Mouse (Mus musculus): ENCODE measurements around the gene Il6ra.

The Il6ra gene

DNA sequence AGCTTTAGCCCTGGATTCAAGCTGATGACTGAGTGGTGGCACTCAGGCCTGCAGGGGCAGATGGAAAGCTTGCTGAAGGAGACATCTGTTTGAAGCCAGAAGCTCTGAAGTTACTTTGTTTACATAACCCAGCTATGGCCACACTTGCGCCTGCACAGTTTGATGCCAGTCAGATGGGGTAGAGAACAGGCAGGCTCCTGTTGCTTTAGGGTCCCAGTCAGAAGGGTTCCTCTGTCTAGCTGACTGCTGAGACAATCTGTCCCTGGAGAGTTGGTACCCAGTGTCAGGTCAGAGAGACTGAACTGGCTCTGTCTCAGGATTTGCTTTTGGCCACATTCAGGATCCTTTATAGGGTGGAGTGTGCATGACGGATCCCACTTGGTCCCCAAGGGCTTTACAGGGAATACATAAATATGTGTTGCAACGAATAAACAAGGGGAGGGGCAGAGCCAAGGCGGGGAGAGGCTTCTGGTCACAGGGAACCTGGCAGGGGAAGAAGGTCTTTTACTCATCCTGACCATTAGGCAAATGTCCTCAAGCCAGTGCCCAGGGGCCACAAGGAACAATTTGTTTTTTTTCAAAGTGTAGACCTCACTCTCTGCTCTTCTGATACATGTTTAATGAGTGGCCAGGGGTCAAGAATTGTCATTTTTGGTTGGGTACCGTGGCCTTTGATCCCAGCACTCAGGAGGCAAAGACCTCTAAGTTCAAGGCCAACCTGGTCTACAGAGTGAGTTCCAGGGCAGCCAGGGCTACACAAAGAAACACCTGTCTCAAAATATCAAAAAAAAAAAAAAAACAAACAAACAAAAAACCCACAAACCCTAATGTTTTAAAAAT is 3.1 kb downstream of the Il6ra start:
- DNase-seq (ENCODE audit: low read depth, low spot score) = no peak

- DNase-seq (ENCODE audit: low read depth, low spot score) = no peak
Observed at GRCm38 (mm10) chr3:89908836-89909235, 4.2 kb downstream of the Il6ra start.

DNA sequence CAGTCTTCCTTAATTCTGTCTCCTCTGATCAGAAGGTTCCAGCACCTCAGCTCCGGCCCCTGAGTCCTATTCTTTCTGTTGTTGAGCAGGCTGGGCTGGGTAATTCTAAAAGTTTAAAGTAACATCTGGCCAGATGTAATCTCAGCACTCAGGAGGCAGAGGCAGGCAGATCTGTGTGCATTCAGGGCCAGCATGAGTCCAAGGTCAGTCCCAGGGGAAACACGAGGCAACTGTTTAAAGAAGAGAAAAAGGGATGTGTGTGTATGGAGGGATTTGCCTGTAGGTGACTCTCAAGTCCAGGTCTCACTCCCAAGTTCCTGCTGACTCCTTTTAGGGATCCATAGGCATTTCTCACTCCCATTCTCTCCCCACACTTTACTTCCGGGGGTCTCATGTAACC is 5.2 kb downstream of the Il6ra start:
- no peak for DNase-seq (ENCODE audit: low read depth, low spot score)

DNA sequence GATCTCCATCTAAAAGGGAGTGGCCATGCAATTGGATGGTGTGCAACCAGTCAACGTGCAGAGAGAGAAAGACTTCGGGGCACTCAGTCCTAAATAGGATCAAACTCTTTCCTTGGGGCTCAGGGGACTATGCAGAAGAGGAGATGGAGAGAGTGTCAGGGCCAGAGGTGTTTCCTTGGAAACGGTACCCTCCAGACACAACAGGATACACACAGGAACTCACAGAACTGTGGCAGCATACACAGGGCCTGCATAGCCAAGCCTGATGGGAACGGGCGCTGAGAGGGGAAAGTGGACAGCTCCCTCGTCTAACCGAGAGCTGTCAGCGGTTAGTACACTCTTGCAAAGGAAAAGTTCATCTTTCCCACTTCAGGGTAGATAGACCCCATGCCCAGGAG is 13.5 kb downstream of the Il6ra start:
- no peak for DNase-seq (ENCODE audit: low read depth, low spot score)

GRCm38 (mm10) chr3:89898870-89899510 is 14.0 kb downstream of the Il6ra start:
- no peak for DNase-seq (ENCODE audit: low read depth, low spot score)

DNA sequence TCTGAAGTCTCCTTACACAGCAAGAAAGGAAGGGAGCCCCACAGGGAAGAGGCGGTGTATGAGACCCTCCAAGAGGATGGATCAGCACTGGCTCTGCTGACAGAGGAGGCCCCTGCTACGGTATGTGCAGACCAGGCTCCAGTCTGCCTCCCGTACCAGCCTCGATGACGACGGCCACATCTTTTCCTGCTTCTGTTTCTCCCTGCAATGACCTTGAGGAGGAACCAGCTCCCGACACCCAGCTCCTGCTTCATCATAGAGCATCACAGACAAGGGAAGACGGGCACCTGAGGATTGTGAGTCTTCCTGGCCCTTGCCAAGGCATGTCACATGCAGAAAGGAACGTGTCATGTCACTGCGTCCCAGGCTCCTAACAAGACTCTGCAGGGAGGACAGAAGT is 15.0 kb downstream of the Il6ra start:
- no peak for DNase-seq (ENCODE audit: low read depth, low spot score)

GRCm38 (mm10) chr3:89897204-89897796 is 15.7 kb downstream of the Il6ra start:
- no peak for DNase-seq (ENCODE audit: low read depth, low spot score)

DNA sequence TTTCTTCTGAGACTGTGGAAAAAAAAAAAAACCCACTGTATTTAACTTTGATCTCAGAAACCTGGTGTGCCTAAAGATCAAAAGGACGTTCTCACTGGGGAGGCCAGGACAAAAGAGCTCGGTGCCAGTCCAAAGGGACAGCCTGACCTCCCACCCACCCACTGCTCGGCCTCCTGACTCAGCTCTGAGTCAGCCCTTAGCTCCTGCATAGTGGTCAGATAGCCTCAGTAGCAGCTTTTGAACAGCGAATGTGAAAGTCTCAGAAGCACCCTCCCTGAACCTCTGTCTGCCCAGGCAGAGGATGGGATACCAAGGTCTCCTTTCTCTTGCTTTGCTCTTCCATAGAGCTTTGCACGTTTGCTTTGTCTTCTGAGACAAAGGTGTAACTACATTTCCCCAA is 16.4 kb downstream of the Il6ra start:
- no peak for DNase-seq (ENCODE audit: low read depth, low spot score)

GRCm38 (mm10) chr3:89892517-89893106 is 20.4 kb downstream of the Il6ra start:
- no peak for DNase-seq (ENCODE audit: low read depth, low spot score)

DNA sequence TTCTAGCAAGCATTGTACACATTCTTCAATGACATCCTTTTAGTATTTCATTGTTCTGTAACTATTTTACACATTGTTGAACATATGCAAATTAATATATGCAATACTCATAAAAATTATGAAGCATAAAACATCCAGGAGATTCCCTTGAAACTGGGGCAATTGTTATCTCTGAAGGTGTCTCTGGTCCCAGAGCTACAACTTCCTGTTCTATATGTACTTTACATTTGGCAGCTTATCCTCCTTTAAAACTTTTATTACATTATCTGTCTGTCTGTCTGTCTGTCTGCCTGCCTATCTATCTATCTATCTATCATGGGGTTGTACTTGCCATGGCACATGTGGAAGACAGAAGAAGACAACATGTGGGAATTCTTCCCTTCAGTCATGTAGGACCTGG is 21.3 kb downstream of the Il6ra start:
- no peak for DNase-seq (ENCODE audit: low read depth, low spot score)

DNA sequence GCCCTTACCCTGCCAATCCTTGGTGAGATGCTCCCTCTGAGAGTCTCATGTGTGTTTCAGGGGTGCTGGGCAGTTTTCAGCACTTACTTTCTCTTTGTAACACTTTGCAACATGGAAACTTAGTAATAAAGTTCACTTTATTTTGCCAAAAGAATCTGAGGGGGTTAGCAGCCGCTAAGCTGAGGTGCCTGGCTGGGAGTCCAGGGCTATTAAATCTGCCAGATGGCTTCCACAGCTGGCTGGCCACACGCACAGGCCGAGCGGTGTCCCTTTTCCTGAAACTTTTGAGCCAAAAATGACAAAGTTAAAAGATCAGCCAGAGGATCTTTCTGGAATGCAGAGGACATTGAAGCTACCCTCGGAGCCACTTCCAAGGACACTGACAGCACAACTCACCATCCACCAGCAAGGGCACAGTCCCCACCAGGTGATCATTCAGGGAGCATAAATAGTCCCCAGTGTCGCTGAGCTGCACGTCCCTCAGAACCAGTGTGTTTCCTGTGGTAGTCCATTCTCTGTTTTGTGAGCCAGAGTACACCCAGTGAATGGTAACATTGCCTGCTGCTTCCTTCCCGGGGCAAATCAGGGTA is 23.1 kb downstream of the Il6ra start:
- DNase-seq (ENCODE audit: low read depth, low spot score) = no peak

- no peak for DNase-seq (ENCODE audit: low read depth, low spot score)
Observed at GRCm38 (mm10) chr3:89887582-89888230, 25.3 kb downstream of the Il6ra start.

GRCm38 (mm10) chr3:89885766-89886165 is 27.2 kb downstream of the Il6ra start:
- no peak for DNase-seq (ENCODE audit: low read depth, low spot score)

DNA sequence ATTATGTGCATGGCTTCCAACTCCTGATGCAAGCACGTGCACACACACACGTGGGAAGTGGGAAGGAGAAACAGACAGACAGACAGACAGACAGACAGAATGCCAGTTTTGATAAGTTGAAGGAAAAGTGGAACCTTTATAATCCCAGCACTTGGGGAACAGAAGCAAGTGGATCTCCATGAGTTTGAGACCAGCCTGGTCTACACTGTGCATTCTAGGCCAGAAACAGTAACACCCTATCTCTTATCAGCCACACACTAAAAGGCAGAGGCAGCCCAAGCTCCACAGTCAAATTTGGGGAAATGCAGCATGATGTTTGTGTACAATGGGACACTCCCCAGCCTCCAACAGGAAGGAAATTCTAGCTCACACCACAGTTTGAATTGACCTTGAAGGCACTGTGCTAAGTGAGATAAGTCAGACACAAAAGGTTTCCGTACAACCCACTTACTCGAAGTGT is 29.4 kb downstream of the Il6ra start:
- DNase-seq (ENCODE audit: low read depth, low spot score) = no peak

- DNase-seq (ENCODE audit: low read depth, low spot score) = no peak
Observed at GRCm38 (mm10) chr3:89882556-89883181, 30.3 kb downstream of the Il6ra start.

DNA sequence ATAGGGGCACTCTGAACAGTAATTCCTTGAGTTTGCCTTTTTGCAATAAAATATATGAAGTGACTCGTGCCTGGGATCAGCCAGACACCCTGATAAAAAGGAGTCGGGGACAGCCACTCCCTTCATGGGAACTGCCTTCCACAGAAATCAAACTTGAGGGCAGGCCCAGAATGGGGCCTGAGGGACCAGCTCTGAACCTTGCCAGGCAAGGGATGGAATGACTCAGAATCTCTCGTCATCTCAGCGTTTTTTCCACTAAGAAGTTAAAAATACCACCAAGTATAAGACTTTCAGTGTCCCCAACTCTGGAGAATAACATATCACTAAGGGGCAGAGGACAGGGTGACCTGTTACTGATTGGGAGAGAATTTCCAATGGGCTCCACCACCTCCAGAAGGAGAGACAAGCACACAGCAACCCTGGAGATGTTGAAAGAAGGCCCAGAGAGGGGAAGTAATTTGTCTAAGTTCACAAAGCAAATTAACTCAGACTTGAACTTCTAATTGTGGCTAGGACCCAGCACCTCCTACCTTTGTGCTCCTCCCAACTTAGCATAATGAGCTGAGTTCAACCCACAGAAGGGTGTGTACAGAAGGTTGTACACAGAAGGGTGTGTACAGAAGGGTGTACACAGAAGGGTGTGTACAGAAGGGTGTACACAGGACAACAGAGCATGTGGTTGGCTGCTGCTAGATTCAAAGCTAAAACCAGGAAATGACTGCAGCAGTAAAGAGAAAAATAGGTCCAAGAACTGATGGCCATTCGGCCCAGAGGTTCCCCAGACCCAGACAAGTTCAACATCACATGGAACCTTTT is 32.8 kb downstream of the Il6ra start:
- no peak for DNase-seq (ENCODE audit: low read depth, low spot score)

GRCm38 (mm10) chr3:89879326-89879725 is 33.7 kb downstream of the Il6ra start:
- DNase-seq (ENCODE audit: low read depth, low spot score) = no peak

DNA sequence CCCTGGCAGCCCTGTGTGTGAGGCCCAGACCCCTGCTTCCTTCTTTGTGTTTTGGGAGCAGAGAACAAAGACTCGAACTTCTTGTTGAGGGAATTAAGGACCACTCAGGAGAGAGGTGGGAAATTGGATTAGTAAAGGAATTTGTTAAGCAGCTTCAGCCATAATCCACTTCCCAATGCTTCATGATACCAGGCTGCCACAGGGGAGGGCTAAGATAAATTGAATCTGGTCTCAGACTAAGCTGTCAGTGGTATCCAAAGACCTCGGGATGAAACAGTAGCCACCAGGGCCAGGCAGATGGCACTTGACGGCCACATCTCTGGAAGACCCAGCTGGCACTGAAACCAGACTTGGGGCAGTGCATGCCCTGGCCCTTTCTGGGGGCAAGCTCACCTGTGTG is 34.5 kb downstream of the Il6ra start:
- DNase-seq (ENCODE audit: low read depth, low spot score) = no peak

DNA sequence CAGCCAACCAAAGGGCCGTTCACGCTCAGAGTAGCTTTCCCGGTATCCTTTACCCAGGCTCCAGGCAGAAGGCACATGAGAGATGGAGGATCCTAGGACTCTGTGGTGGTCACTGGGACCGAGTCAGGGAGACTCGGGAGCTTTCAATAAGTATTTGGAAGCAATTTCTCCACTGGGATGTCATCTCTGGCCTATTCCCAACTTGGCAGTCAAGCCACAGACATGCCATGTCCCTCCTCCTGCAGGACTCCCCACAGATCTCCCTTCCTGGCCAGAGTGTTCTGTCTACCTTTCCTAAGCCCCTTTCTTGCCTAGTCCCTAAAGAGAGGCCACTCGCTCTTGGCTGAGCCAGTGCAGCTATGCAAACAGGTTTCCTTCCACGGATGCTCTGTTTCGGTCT is 35.9 kb downstream of the Il6ra start:
- DNase-seq (ENCODE audit: low read depth, low spot score) = no peak

GRCm38 (mm10) chr3:89876469-89876868 is 36.5 kb downstream of the Il6ra start:
- no peak for DNase-seq (ENCODE audit: low read depth, low spot score)
